Mouse (Mus musculus) ES-E14 (cell line): Measurements from ENCODE around the gene Sema3f.

Experiments
- HCFC1 ChIP-seq: IDR thresholded peaks from 2 replicates; pipeline ENCODE4 v1.6.1; 2012; ENCODE audit warnings: low read length, inconsistent platforms, borderline replicate concordance; ENCODE audit not compliant: insufficient read depth
- MAFK ChIP-seq: IDR thresholded peaks from 2 replicates; pipeline ENCODE4 v1.6.1; 2014; ENCODE audit warnings: mild to moderate bottlenecking, low read depth, low read length, inconsistent platforms; ENCODE audit not compliant: insufficient read depth
- ZC3H11A ChIP-seq: IDR thresholded peaks from 2 replicates; pipeline ENCODE4 v1.6.1; 2012; ENCODE audit warnings: low read depth, mild to moderate bottlenecking, inconsistent platforms, low read length, borderline replicate concordance

- TF ChIP-seq ZC3H11A, result no peak
- TF ChIP-seq MAFK, result no peak
- no peak for TF ChIP-seq HCFC1
Observed at GRCm38 (mm10) chr9:107631861-107632260, 78.4 kb downstream of the Sema3f start.
